Mouse (Mus musculus): ENCODE results near the gene Abhd17a.

Gene Abhd17a

DNA sequence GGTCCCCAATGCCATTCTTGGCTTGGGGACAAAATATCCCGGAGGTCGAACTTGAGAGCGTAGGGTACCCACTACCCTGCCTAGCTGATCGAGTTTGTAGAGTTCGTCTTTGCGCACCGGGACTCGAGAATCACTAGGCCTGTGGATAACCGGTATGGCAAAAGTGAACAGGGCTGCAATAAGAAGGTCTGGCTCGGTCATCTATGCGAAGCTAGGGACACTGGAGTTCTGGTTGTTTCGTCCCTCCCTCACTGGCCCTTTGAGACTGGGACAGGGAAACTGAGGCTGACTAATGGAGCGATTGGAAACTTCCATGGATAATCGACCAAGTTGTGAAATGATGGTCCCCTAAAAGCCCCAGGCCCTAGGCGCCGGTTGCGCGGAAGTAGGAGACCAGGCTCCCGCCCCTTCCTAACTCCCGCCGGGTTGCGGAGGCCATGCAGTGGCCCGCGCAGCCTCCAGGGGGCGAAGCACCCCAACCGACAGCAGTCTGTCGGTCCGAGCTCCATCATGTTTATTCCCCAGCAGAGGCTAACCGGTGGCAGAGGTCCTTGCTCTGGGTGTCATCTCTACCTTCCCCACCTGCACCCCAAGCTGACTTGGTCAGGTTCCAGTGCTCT, 11.9 kb downstream of the Abhd17a start:
- DNase-seq (ENCODE audit: extremely low read depth, insufficient read length, low spot score) = peak; percentile 89

- DNase-seq (ENCODE audit: extremely low read depth, insufficient read length, low spot score) = peak; percentile 97
Observed at GRCm38 (mm10) chr10:80577195-80578130, 12.7 kb downstream of the Abhd17a start, which contains the start of gene Klf16. Gene Klf16 (minus strand): TSS chr10:80577321.

GRCm38 (mm10) chr10:80576351-80577194, 13.6 kb downstream of the Abhd17a start:
- DNase-seq (ENCODE audit: extremely low read depth, insufficient read length, low spot score) = peak; percentile 76

- no peak for DNase-seq (ENCODE audit: extremely low read depth, insufficient read length, low spot score)
Observed at GRCm38 (mm10) chr10:80575925-80576324, 14.2 kb downstream of the Abhd17a start.

- no peak for DNase-seq (ENCODE audit: extremely low read depth, insufficient read length, low spot score)
Observed at GRCm38 (mm10) chr10:80574896-80575295, 15.2 kb downstream of the Abhd17a start.

- DNase-seq (ENCODE audit: extremely low read depth, insufficient read length, low spot score) = no peak
Observed at GRCm38 (mm10) chr10:80573944-80574343, 16.2 kb downstream of the Abhd17a start.

DNA sequence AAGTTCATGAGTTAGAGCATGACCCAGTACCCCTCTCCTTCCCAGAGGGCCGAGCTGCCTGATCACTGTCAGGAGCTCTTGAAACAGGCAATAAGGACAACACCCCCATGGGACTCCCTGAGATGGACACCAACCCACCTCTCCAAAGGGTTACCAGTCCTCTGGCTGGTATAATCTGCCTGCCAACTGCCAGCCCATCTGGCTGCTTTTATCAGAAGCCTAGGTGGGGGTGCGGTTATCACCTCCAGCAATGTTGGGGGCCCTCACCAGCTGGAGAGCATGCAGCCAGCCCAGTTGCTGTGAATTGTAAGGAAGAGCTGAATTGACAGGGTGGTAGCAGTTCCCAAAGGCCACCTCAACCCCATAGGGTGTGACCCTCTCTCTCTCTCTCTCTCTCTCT, 17.7 kb downstream of the Abhd17a start:
- no peak for DNase-seq (ENCODE audit: extremely low read depth, insufficient read length, low spot score)

- DNase-seq (ENCODE audit: extremely low read depth, insufficient read length, low spot score) = no peak
Observed at GRCm38 (mm10) chr10:80570871-80571836, 19.0 kb downstream of the Abhd17a start.

GRCm38 (mm10) chr10:80570419-80570818, 19.7 kb downstream of the Abhd17a start:
- no peak for DNase-seq (ENCODE audit: extremely low read depth, insufficient read length, low spot score)

GRCm38 (mm10) chr10:80569664-80570066, 20.5 kb downstream of the Abhd17a start:
- no peak for DNase-seq (ENCODE audit: extremely low read depth, insufficient read length, low spot score)

- no peak for DNase-seq (ENCODE audit: extremely low read depth, insufficient read length, low spot score)
Observed at GRCm38 (mm10) chr10:80568876-80569275, 21.3 kb downstream of the Abhd17a start.

DNA sequence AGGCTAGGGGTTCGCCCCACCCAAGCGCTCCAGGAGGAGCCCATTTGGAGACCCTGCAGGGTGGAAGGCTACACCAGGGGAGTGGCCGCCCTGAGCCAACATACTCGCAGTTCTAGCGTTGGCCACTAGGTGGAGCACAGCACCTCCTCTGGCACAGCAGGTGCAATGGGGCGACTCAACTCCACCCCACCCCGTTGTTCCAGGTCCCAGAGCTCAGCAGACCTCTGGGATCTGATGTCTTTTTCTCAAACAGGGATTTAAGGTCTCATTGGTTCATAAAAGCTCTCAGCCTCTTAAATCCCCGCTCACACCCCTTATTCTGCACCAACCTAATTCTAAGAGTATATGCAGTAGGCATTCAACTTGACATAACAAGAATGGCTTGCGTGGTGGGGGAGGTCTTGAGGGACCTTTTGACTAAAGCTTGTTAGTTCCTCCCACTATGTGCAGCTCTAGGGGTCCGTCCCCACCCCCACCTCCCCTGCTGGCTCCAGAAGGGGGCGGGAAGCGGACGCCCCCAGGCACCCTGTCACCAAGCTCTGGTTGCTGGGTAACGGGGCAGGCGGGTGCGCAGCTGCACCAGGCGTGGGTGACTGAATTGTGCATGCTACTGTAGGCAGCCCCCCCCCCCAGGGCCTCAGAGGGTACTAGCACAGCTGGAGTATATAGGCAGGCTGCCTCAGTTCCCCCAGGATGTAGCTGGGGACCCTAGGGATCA, 23.6 kb downstream of the Abhd17a start:
- DNase-seq (ENCODE audit: extremely low read depth, insufficient read length, low spot score) = peak; percentile 43

DNA sequence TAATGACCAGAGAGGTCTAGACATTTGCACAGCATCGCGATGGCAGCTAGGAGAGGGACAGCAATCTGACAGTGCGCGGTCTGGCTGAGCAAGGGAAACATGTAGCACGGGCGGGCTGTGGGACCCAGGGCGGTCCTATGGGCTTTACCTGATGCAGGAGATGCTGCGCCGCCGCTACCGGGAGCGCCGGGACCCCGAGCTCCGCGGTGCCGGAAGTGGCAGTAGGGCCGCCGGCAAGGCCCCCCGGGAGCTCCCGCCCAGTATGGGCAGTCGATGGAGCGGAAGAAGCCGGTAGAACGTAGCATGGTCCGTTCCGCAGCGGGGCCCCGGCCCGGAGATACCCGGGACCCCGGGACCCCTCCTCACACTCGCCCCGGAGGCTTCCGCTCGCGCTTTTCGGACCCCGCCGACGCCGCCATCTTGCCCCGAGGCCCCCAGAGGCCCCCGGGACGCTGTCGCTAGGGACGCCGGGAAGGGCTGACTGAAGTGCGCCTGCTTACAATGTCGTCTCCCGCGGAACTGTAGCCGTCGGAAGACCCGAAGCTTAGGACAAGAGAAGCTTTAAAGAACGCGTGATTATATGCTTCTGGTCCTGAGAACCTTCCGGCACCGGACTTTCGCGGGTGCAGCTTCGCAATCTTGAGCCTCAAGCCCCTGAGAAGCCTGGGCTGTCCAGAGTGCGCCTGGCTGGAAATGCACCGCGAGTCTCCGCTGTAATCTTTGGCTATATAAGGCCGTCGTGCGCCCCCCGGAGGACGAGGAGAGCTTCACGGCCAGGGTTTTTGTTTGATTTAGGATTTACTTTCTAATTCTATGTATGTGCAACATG, 28.8 kb downstream of the Abhd17a start, which contains the start of gene Rexo1:
Rexo1 (minus strand) TSS at position 445 of the 829 bp plus-strand sequence.
- peak; percentile 91 for DNase-seq (ENCODE audit: extremely low read depth, insufficient read length, low spot score)

DNA sequence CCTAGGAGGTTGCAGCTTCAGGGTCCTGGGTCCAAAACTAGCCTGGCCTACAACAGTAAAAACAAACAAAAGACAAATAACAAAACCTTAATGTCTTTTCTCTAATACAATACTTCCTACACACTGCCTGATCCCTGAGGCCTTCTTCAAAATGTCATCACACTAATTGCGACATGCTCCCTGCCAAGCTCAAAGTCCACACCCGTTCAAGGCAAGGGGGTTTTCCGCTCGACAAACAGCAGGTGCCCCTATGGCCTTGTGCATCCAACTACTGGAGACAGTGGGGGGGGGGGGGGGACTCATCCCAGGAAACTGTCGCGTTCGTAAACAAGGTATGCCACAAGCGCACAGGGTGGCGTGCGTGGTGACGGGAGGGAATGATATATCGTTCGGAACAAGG, 29.5 kb downstream of the Abhd17a start:
- no peak for DNase-seq (ENCODE audit: extremely low read depth, insufficient read length, low spot score)

DNA sequence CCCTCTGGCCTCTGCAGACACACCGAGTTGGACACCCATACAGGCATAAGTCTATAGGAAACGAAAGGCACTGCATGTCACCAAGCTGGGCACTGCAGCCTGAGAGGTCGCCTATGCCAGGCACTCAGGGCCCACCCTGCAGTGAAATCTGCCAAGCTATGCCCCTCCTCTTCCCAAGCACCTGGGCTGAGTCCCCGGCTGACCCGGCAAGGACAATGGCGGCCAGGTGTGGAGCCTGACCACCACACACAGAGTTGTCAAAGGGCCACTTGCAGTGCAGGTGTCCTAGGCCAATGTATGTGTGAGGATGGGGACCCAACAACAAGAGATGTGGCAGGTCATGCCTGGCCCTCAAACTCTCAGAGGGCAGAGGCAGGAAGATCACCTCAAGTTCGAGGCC, 30.7 kb downstream of the Abhd17a start:
- DNase-seq (ENCODE audit: extremely low read depth, insufficient read length, low spot score) = no peak

- DNase-seq (ENCODE audit: extremely low read depth, insufficient read length, low spot score) = peak; percentile 73
Observed at GRCm38 (mm10) chr10:80557346-80557965, 32.7 kb downstream of the Abhd17a start.

GRCm38 (mm10) chr10:80553997-80554396, 36.1 kb downstream of the Abhd17a start:
- DNase-seq (ENCODE audit: extremely low read depth, insufficient read length, low spot score) = no peak

GRCm38 (mm10) chr10:80553575-80553974, 36.6 kb downstream of the Abhd17a start:
- DNase-seq (ENCODE audit: extremely low read depth, insufficient read length, low spot score) = no peak

Data from 3134 (cell line).